Mouse (Mus musculus) CD4-positive helper T cell, adult 2 months (primary cell): ENCODE measurements around the gene Tbx1.

Experiments used
- DNase-seq: peaks from one replicate; pipeline ENCODE4 v3.0.0-alpha.2; 2012; ENCODE audit warnings: low read depth, missing footprints, low spot score

The Tbx1 gene

DNA sequence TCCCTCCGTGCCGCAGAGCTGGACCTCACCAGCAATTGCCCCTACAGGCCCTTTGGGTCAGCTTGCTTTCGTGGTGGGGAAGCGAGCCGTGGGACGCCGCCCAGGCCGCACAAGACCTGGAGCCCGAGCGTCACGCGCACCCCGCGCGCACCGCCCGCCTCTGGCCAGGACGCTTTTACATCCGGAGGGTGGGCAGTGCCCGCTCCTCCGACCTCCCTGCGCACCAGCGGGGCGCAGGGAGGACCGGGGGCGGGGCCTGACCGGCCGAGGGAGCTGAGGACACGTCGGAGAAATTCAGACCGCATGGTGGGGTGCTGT is 1.8 kb downstream of the Tbx1 start:
- DNase-seq, result no peak

DNA sequence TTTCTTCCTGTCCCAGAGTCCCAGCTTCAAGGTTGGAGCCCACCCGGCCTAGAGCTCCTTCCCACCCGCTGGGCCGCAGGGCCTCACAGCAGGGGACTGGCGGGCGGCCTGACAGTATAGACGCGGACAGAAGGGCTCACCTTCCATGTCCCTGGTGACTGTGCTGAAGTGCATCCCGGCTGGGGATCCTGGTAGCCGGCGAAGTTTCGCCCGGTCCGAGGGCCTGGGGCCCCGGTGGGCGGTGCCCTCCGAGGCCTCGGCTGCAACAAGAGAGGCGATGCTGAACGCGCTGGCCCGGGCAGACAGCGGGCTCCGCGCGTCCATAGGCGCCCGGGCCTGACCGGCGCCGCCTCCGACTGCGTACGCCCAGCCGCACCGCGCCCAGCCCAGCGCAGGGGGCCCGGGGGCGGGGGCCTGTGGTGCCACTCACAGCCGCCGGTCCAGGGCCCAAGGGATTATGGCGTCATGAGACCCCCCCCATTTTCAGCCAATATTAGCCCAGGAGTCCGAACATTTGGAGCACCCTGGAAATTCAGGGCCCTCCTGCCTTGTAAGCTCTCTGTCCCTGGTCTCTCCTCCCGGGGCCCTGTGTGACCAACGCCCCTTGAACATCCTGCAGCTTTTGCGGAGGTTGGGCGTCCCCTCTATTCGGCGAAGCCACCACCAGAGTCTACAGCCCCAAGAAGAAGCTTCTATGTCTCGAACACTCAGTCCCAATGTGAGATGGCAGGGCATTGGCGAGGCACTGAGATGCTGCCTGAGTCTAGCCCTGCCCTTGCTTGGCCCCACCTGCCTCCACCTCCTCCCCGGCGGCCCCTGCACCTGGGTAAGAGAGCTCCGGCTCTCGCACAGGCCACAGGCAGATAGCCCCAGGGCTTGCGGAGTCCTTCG is 2.4 kb downstream of the Tbx1 start:
- no peak for DNase-seq

DNA sequence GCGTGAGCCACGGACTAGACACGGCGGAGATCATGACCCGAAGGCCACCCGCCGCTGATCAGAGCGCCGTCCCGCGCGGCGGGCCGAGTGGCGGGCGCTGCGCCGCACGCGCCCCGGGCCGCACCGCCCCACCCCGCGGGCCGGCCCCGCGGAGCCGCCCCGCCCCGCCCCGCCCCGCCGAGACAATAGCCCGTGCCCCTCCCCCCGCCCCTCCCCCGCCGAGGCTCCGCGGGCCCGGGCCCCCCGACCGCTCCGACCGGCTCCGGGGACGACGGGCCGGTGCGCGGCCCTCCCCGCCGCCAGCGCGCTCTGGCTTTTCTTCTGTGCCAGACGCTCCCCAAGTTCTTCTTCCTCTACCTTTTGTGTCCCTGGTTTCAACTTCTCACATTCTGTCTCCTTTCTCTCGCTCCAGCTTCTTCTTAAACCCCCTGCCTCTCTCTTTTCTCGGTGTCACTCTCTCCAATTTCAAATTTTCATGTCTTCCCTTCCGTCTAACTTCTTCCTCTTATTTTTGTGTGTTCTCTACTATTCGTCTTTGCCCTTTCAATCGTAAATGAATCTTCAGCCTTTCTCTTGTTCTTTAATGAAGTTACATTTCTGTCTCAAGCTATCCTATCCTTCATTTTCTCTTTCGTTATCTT is 3.4 kb downstream of the Tbx1 start:
- no peak for DNase-seq

DNA sequence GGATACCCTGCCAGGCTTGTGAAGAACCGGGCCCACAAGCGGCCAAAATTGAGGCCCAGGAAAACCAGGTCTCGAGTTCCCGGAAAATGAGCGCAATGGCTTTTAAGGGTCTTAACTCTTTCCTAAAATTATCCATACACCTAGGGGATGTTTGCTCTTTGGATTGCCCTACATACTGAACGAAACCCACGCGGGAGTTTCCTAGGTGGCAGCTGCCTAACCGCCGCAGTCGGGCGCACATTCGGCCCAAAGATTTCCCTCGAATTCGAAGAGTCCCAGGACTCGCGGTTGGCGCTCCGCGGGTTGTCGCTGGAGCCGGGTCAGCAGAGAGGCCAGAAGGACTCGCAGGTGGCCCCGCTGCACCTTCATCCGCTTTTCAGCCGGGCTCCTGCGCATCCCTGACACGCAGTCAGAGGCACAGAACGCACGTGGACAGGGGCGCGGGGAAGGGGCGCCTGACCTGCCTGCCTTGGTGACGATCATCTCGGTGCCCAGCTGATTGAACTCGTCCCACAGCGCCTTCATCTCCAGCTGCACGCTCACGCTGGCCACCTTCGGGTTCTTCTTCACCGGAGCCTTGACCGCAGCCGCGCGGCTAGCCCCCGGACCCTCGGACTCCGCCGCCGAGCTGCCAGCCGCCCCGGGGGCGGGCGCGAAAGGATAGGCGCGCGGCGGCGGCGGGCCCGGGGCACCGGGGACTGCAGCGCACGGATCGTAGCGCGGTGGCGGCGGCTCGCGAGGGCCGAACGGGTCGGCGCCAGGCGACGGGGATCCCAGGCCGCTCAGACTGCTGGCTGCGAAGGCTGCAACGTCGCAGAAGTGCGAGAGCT is 4.2 kb downstream of the Tbx1 start:
- DNase-seq, result no peak

DNA sequence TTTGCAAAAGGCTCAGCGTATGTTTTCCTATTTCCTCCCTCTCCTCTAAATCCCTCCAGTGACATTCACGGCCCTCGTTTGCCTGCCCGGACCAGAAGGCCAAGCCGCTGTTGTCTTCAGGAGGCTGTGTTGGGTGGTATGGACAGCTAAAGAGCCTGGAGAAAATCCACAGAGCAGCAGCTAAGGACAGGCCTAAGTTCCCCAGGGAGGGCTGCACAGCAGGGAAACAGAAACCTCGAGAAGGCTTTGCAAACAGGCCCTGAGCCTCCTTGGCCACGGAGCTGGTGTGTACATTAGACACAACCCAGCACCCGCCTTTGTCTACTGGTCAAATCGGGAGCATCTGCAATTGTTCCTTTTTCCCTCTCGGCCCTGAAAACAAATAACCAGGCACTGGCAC is 4.8 kb downstream of the Tbx1 start:
- no peak for DNase-seq

DNA sequence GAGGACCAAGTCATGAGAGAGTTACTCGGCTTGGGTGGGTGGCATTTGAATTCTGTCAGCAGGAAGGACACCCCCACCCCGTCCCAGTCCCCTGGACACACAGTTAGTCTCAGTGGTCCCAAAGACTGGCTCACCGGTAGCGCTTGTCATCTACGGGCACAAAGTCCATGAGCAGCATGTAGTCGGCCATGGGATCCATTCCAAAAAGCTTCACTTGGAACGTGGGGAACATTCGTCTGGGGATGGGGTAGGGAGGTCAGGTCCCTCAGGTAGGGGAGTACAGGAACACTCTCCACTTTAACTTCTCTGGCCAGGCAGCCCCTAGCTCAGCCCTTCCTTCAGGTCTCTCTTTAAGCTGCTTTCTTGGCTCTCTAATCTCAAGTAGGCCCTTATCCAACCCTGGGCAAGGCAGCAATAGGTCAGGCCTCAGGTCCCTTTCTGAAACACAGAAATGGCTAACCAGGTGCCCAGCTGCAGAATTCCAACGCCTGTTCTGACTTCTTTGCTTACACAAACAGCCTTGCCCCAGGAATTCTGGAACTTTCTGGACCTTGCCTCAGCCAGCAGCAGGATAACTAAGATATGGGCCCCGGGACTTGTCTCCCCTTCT is 5.5 kb downstream of the Tbx1 start:
- no peak for DNase-seq

DNA sequence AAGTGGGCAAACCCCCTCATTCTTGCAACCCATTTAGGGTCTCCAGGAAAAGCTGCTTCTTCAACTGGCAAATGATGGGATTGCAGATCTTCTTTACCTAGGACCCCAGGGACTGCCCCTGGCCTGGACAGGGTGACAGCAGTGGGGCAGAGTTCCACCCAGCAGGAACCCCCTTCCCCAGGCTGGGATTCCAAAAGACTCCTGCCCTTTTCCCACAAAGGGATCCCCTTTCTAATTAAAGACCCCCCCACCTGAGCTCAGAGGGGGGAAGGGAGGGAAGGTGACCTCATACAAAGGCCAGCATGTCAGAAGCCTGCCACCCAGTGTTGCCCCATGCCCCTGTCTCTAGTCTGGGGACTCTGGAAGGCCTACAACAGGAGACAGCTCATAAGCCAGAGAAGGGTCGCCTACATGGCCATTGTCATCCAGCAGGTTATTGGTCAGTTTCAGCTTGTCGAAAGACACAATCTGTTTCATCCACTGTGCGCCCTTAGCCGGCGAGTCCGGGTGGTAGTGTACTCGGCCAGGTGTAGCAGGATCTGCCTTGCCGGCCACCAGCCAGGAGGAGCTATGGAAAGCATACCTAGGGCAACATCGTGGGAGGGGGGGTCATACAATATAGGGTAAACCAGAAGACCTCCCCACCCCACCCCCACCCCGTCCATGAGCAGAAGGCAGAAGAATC is 6.7 kb downstream of the Tbx1 start:
- no peak for DNase-seq

DNA sequence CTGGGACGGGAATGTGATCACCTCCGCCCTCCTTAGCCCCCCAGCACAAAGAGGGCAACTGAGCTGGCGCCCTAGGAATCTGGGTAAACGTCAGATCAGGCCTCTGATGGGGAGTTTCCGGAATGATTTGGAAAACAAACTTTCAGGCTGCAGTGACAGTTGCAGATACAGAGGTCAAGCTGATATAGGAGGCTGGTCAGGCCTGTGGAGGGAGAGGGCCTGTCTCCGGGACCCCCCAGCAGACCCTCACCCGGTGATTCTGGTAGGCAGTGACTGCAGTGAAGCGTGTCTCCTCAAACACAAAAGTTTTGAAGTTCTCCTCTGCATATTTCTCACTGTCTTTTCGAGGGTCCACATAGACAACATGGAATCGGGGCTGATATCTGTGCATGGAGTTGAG is 7.3 kb downstream of the Tbx1 start:
- DNase-seq, result no peak

DNA sequence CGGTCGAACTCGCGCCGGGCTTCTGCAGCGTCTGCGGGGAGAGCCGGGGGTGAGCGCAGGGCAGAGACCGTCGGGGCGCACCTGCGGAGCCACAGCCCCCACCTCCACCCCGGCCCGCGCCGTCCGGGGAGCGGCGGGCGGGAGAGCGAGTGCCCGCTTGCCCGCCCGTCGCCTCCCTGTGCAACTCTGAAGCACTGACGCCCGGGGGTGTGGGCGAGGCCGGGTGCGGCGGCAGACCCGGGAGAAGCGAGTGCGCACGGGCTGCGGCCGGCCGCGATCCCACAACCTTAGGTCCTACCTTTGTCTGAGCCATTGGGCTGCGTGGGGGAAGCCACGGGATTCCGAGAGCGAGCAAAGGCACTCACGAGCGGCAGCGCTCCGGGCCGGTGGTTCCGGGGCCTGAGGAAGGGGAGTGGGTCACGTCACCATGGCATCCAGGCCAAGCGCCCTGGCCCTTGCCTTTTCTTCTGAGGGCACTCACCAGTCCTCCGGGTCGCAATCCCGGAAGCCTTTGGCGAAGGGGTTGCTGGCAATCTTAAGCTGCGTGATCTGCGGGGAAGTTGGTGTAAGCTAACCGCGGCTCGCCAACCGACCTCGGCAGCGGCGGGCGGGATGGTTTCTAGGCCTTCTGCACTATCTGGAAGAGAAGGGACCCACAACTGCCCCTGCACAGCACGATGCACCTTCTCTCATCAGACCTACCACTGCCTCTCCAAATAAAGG is 7.9 kb downstream of the Tbx1 start:
- DNase-seq, result no peak

DNA sequence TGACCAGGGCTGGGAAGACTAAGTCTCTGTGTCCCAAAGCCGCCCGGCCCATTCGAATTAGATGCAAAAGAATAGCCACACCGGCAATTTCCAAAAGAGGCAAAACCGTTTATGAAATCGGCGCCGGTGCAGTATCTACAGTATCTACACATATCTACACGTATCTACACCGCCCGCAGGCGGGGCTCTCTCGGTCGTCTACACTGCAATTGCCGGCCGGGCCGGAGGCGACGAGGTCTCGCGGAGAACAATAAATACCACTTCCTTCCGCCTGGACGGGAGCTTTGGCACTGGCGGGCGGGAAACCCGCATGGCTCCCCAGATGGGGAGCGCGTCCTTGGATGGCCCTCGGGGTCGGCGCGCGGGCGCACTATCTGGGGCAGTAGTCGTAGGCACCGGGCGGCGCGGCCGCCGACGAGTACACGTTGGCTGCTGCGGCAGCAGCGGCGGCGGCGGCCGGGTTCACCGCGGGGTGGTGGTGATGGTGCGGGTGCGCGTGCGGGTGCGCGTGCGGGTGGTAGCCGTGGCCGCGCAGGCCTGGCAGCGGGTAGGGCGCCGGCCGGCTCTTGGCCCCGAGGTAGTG is 8.8 kb downstream of the Tbx1 start:
- no peak for DNase-seq

DNA sequence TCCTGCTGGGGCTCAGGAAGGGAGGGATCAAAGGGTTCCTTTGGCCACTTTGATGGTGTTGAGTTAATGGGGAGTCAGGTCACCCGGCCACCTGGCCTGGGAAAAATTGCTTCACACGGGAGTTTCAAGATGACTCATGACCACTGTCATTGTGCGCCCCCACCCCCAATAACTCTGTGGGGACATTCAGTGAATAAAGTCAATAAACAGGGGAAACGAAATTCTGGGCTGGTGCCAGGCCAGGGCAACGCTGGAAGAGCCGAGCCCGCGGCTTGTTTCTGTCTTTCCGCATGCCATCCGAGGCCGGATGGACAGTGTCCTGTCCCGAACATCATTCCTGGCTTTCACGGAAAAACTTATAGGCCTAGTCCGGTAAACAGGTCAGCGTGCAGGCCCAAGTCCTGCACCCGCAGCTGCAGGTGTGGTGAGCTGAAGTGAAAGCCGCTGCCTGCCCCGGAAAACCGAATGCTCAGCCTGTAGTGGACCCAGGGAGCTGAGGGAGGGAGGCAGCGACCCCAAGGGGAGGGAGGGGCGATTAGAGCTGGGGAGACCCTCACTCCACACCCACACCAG is 9.3 kb downstream of the Tbx1 start:
- no peak for DNase-seq

DNA sequence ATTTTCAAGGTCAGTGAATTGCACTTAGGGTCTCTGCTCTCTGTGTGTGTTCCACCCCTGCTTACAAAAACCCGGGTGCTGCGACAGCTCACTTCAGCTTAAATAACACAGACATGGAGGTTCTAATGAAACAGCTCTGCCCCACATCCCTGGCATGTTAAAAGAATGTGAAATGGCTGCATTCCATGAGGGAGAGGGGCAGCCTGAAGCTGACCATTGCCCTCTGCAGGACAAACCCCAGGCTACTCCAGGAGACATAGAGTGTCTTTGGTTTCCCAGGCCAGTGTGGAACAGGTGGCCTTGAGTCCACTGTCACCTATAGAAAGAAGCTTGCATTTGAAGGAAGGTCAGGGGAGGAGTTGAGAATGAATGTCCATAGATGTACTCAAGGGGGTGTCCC is 10.1 kb downstream of the Tbx1 start:
- no peak for DNase-seq

DNA sequence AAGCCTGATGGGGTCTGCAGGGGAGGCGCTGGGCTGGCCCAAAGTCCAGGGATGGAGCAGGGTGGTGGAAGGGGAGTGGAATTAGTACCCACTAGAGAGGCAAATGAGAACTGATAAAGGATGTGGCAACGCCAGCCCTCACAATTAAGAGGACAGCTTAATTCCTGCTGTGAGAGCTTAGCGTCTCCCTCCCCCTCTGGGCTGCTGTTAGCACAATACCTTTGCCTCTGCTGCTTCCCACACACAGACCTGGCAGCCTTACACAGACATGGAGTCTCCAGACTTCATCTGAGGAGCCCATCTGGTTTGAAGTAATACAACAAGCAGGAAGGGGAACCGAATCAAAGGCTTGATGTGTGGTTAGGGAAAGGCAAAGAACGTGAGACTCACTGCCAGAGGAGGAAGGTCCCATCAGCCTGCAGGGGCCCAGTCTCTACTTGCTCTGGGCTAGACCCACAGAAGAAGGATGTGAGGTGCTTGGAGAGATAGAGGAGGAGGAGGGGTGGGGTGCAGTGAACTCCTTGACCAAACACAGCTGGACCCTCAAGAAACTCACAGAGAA is 12.8 kb downstream of the Tbx1 start:
- DNase-seq, result no peak

DNA sequence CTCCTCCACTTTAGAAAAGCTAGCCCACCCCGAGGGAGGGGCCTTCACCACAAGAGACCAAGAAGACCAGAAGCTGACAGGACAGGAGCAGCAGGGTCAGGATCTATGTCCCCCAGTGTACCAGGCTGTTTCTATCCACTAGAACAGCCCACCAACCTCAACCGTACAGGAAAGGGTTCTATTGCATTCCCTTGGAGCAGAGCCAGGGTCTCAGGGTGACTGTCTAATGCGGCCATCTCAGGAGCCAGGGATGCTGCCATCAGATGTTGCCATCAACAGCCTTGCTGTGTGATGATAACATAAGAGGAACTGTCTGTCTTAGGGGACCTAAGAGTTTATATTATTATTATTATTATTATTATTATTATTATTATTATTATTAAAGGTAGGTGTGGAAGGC is 13.4 kb downstream of the Tbx1 start:
- no peak for DNase-seq

DNA sequence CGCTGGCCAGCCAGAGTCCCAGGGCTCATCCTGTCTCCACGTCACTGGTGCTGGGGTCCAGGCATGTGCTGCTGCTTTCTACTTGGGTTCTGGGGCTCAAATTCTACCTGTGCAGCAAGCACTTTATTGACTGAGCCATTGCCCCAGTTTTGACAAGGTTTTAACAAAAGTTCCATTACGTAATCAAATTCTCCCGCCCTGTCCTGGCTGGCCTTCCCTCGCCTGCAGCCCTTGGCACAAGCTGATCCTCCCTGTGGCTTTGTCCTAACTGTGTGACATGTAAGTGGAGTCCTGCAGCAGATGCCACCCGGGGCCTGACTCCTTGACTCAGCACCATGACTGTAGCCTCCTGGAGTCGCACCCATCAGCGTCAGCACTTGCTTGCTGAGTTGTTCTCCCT is 16.3 kb downstream of the Tbx1 start:
- DNase-seq, result no peak

DNA sequence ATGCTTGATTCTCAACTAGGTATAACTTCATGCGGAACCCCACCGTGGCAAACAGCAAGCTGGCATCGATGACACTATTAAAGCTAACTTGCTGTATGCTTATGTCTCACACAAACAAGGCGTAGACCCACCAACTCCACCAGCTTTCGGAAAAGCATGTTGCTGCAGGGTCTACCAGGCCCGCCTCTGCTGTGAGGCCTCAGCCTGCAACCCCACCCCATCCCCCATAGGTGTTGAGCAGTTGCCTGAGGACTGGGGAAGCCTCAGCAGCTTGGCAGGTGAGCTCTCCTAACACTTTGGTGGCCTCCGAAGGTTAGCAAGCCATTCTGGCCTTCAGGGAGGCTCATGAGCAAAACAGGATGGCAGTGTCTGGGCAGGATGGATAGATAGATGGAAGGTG is 21.9 kb downstream of the Tbx1 start:
- no peak for DNase-seq

DNA sequence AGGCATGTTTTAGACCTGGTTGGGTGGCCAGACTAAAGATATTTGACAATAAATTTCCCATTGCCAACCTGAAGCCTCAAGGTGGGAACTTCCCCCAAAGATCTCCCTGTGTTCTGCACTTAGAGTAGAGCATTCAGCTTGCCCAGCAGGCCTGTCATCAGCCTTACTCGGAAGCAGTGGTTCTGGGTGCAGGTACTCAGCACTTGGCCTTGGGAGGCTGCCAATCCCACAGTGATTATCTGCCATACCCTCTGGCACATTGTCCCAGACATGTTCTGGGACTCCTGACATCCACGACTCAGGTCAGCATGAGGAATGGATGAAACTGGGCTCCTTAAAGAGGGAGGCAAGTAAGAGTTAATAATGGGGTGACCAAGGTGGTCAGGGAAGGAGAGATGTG is 26.0 kb downstream of the Tbx1 start:
- DNase-seq, result no peak

DNA sequence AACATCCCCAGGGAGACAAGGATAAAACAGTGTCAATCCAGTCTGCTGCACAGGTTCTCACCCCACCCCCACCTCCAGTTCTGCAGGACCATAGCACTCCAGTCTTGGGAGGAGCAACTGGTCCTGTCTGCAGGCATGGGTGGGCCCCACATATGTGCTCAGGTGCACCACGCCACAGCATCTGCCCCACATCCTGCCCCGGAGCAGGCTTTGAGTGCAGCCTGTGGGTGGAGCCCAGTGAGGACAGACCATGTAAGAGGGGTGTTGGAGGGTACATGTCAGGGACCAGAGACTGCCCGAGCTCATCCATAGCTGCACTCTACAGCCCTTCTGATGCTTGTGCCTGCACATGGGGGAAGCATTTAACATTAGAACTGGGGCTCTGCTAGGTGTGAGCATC is 34.0 kb downstream of the Tbx1 start:
- no peak for DNase-seq

DNA sequence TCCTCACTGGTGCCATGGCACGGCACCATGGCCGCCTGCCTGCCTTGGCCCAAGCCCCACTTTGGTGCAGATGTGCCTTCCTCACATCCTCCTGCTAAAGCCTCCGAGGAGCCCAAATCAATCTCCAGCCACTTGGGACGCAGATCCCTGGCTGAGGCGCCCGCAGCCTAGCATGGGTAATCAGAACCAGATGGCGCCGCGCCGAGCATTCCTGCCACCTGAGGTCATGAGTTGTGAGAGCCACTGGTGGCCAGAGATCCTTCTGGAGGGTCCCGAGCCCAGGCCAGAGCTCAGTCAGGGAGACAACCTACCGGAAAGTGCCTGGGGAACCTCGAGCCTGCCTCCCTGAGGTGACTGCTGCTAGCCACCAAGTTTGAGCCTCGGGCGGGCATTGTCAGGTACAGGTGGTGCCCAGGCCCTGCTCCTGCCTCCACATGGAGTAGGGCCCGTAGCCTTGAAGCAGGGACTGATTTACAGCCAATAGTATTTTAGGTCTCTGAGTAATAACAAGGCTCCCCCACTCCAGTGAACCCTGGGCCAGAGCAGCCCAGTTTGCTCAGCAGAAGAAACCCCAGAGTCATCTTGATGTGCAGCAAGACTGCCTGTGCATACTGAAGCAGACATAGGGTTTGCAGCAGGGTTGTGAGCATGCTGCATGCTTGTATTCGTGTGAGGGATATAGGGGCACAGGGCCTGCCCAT is 35.1 kb downstream of the Tbx1 start:
- no peak for DNase-seq
